Comparison of ENCODE assay signal across 20 mouse cellular contexts in genomic region chr6:92272601-92273000, GRCm38 (mm10). TPM values are rescaled to one million over a fixed set of nuclear protein-coding genes. Genes with fewer than 3 reads are reported as not detected.
"Had no signal": no experiment of that assay in that cellular context is flagged by ENCODE, and none has a peak within 500 bp of the region (broad histone marks: within the 10 kb centered on the region; RNA-seq: fewer than 3 reads in every experiment).

No protein-coding gene starts in this region.

- H3K4me1 ChIP-seq: neural tube, embryonic 15.5 days had no signal

- H3K9ac ChIP-seq: lung, embryonic 14.5 days; midbrain, embryonic 12.5 days; neural tube, embryonic 13.5 days; neural tube, embryonic 15.5 days had no signal

- DNase-seq: lung, adult 18-20 months; lung, embryonic 14.5 days; lung, postnatal 10 days; lung, postnatal 4 days; right cerebral cortex, adult 18-20 months; right cerebral cortex, postnatal 25 days; right cerebral cortex, postnatal 4 days; spleen, adult 18-20 months; thymus, adult 18-20 months; thymus, postnatal 14 days; thymus, postnatal 36 days had no signal

- H3K4me2 ChIP-seq: lung, embryonic 14.5 days; midbrain, embryonic 12.5 days; neural tube, embryonic 13.5 days; neural tube, embryonic 15.5 days had no signal

- ATAC-seq: midbrain, embryonic 16.5 days had no signal

- H3K27ac ChIP-seq: midbrain, embryonic 12.5 days; neural tube, embryonic 13.5 days; neural tube, embryonic 15.5 days had no signal

- H3K36me3 ChIP-seq: midbrain, embryonic 12.5 days; neural tube, embryonic 13.5 days; neural tube, embryonic 15.5 days had no signal

- H3K4me3 ChIP-seq: midbrain, embryonic 12.5 days; myocyte; neural tube, embryonic 13.5 days; neural tube, embryonic 15.5 days had no signal

- H3K9me3 ChIP-seq: midbrain, embryonic 12.5 days; neural tube, embryonic 13.5 days; neural tube, embryonic 15.5 days had no signal

- H3K27me3 ChIP-seq: midbrain, embryonic 12.5 days; neural tube, embryonic 13.5 days had no signal

RNA-seq across cellular contexts. Expression of gene Trh, which starts 28.2 kb away (rescaled TPM):
- total RNA-seq: megakaryocyte, adult 5-6 weeks; megakaryocyte-erythroid progenitor cell, adult 5-6 weeks had no signal
- polyA plus RNA-seq: liver, embryonic 16.5 days; myocyte; small intestine, adult 2 months had no signal
